Mouse (Mus musculus): ENCODE data around the gene Ssbp4.

- TF ChIP-seq CTCF (IDR thresholded peaks at IDR 0.05; ENCODE audit: low read depth) (no peak), EP300 (IDR thresholded peaks at IDR 0.05; ENCODE audit: low read depth) (no peak)
Observed at GRCm38 (mm10) chr8:70635527-70635926, 26.9 kb upstream of the Ssbp4 start.
